Mouse (Mus musculus) heart, adult 8-10 months (tissue): Measurements from ENCODE around the gene Spdef. TPM values are rescaled to one million over a fixed set of nuclear protein-coding genes. Genes with fewer than 3 reads are reported as not detected.

Experiments used
- DNase-seq: peaks from one replicate; pipeline ENCODE4 v3.0.0; 2022; ENCODE audit warnings: low spot score
- total RNA-seq, 4 experiments: library from RNA; stranded (reverse); gene quantifications; 2 replicates each; pipeline ENCODE4 v1.2.4; 2022

Gene Spdef
- total RNA-seq, 4 experiments from 2014 or later = not detected

GRCm38 (mm10) chr17:27678924-27679813 is 49.6 kb downstream of the Spdef start:
- DNase-seq = no peak

- DNase-seq = no peak
Measured at GRCm38 (mm10) chr17:27677756-27678155, 51.0 kb downstream of the Spdef start.

GRCm38 (mm10) chr17:27676270-27676669 is 52.5 kb downstream of the Spdef start:
- no peak for DNase-seq

GRCm38 (mm10) chr17:27675453-27675852 is 53.3 kb downstream of the Spdef start:
- no peak for DNase-seq

- DNase-seq = no peak
Measured at GRCm38 (mm10) chr17:27673945-27674344, 54.8 kb downstream of the Spdef start.

- DNase-seq = no peak
Measured at GRCm38 (mm10) chr17:27671720-27672119, 57.0 kb downstream of the Spdef start.

Other genes with a start within 250 kb of the Spdef start
- gene Grm4, start 207.6 kb downstream of the Spdef start, total RNA-seq = under 1 TPM in 3 of 4 experiments, not detected in 1; 0.16 to 0.30 (median 0.23) TPM
- 10 to 100 TPM; 42.6 to 51.1 (median 46.9) TPM for gene Hmga1, start 172.5 kb downstream of the Spdef start, total RNA-seq
- gene AI413582, start 163.2 kb downstream of the Spdef start, total RNA-seq = 10 to 100 TPM in 2 of 4 experiments, 1 to 10 TPM in 2; 6.4 to 10.3 (median 9.9) TPM
- 100 to 1,000 TPM; 349 to 367 (median 360) TPM for gene Nudt3, start 105.5 kb downstream of the Spdef start, total RNA-seq
- gene RPS10-NUDT3, start 93.7 kb downstream of the Spdef start, total RNA-seq = under 1 TPM in 1 of 4 experiments, not detected in 3; 0.98 TPM
- 100 to 1,000 TPM; 481 to 609 (median 561) TPM for gene Rps10, start 92.3 kb downstream of the Spdef start, total RNA-seq
- gene Pacsin1, start 73.4 kb downstream of the Spdef start, total RNA-seq = under 1 TPM; 0.09 to 0.85 (median 0.39) TPM
- gene D17Wsu92e, start 91.7 kb upstream of the Spdef start, total RNA-seq = 100 to 1,000 TPM; 150 to 171 (median 156) TPM
- gene Snrpc, start 109.2 kb upstream of the Spdef start, total RNA-seq = 10 to 100 TPM; 39.9 to 48.3 (median 47.0) TPM
- 10 to 100 TPM; 15.6 to 19.5 (median 17.7) TPM for gene Uhrf1bp1, start 127.5 kb upstream of the Spdef start, total RNA-seq
- gene Anks1, start 180.4 kb upstream of the Spdef start, total RNA-seq = 10 to 100 TPM; 52.9 to 62.0 (median 57.6) TPM
- 10 to 100 TPM; 22.9 to 24.7 (median 23.4) TPM for gene Taf11, start 180.9 kb upstream of the Spdef start, total RNA-seq